Mouse (Mus musculus): ENCODE data around the gene Bnip3. TPM values are rescaled to one million over a fixed set of nuclear protein-coding genes. Genes with fewer than 3 reads are reported as not detected.

Bnip3 gene
- polyA plus RNA-seq, 1 experiment: 69.2 TPM

GRCm38 (mm10) chr7:138906441-138906840 lies 2.9 kb downstream of the Bnip3 start:
- Histone ChIP-seq H3K4me3 (ENCODE audit: insufficient read depth, low read depth, low read length) (no peak overlapping the region), H3K27ac (ENCODE audit: insufficient read depth, low read depth, low read length) (0 out of 2 replicates have a peak overlapping the region, but pooled peaks have one; percentile 24), H3K36me3 (ENCODE audit: control insufficient read depth, insufficient read depth, low read length) (no peaks in the 10 kb centered on the region), H3K27me3 (replicated peaks; ENCODE audit: control insufficient read depth, insufficient read depth, low read length) (no peaks in the 10 kb centered on the region), H3K4me1 (ENCODE audit: control insufficient read depth, insufficient read depth, low read length) (peaks cover 45% of the 10 kb centered on the region)
- no peak for DNase-seq
- TF ChIP-seq CTCF (conservative IDR thresholded peaks at IDR 0.05; ENCODE audit: insufficient read depth, insufficient read length, low read depth, low read length): no peak
- no peak for TF ChIP-seq POLR2A (IDR thresholded peaks at IDR 0.05; ENCODE audit: low read depth, low read length)
- 63% methylated on average over 1 of the region's 1 CpGs for WGBS

GRCm38 (mm10) chr7:138903886-138904435 lies 5.4 kb downstream of the Bnip3 start:
- H3K4me3 ChIP-seq (ENCODE audit: insufficient read depth, low read depth, low read length): no peak overlapping the region
- H3K27ac ChIP-seq (ENCODE audit: insufficient read depth, low read depth, low read length): peak overlapping the region; percentile 58; the same call in 1 of the 2 replicates
- peak; percentile 92 for DNase-seq
- H3K27me3 ChIP-seq (replicated peaks; ENCODE audit: control insufficient read depth, insufficient read depth, low read length): no peaks in the 10 kb centered on the region
- 26% methylated on average over 7 of the region's 7 CpGs for WGBS
- peaks cover 41% of the 10 kb centered on the region for H3K4me1 ChIP-seq (ENCODE audit: control insufficient read depth, insufficient read depth, low read length)
- H3K36me3 ChIP-seq (ENCODE audit: control insufficient read depth, insufficient read depth, low read length): no peaks in the 10 kb centered on the region
- TF ChIP-seq CTCF (conservative IDR thresholded peaks at IDR 0.05; ENCODE audit: insufficient read depth, insufficient read length, low read depth, low read length): no peak
- no peak for TF ChIP-seq POLR2A (IDR thresholded peaks at IDR 0.05; ENCODE audit: low read depth, low read length)

GRCm38 (mm10) chr7:138898743-138899142 lies 10.6 kb downstream of the Bnip3 start:
- WGBS: 77% methylated on average over 4 of the region's 4 CpGs
- H3K27ac ChIP-seq (ENCODE audit: insufficient read depth, low read depth, low read length): no peak overlapping the region
- no peak overlapping the region for H3K4me3 ChIP-seq (ENCODE audit: insufficient read depth, low read depth, low read length)
- H3K36me3 ChIP-seq (ENCODE audit: control insufficient read depth, insufficient read depth, low read length): peaks cover 6% of the 10 kb centered on the region; the same call in 1 of the 2 replicates
- H3K27me3 ChIP-seq (replicated peaks; ENCODE audit: control insufficient read depth, insufficient read depth, low read length): no peaks in the 10 kb centered on the region
- no peak for DNase-seq
- H3K4me1 ChIP-seq (ENCODE audit: control insufficient read depth, insufficient read depth, low read length): peaks cover 16% of the 10 kb centered on the region
- no peak for TF ChIP-seq CTCF (conservative IDR thresholded peaks at IDR 0.05; ENCODE audit: insufficient read depth, insufficient read length, low read depth, low read length)
- no peak for TF ChIP-seq POLR2A (IDR thresholded peaks at IDR 0.05; ENCODE audit: low read depth, low read length)

- TF ChIP-seq POLR2A (IDR thresholded peaks at IDR 0.05; ENCODE audit: low read depth, low read length) (no peak), CTCF (conservative IDR thresholded peaks at IDR 0.05; ENCODE audit: insufficient read depth, insufficient read length, low read depth, low read length) (no peak)
- H3K36me3 ChIP-seq (ENCODE audit: control insufficient read depth, insufficient read depth, low read length): peaks cover 8% of the 10 kb centered on the region
- no peak overlapping the region for H3K27ac ChIP-seq (ENCODE audit: insufficient read depth, low read depth, low read length)
- H3K27me3 ChIP-seq (replicated peaks; ENCODE audit: control insufficient read depth, insufficient read depth, low read length): no peaks in the 10 kb centered on the region
- WGBS: 38% methylated on average over 2 of the region's 2 CpGs
- H3K4me3 ChIP-seq (ENCODE audit: insufficient read depth, low read depth, low read length): no peak overlapping the region
- peak; percentile 88 for DNase-seq
- peaks cover 15% of the 10 kb centered on the region for H3K4me1 ChIP-seq (ENCODE audit: control insufficient read depth, insufficient read depth, low read length)
Measured at GRCm38 (mm10) chr7:138898122-138898521, 11.2 kb downstream of the Bnip3 start.

- Histone ChIP-seq H3K36me3 (ENCODE audit: control insufficient read depth, insufficient read depth, low read length) (peaks cover 2% of the 10 kb centered on the region), H3K27me3 (replicated peaks; ENCODE audit: control insufficient read depth, insufficient read depth, low read length) (no peaks in the 10 kb centered on the region), H3K27ac (ENCODE audit: insufficient read depth, low read depth, low read length) (no peak overlapping the region), H3K4me3 (ENCODE audit: insufficient read depth, low read depth, low read length) (no peak overlapping the region), H3K4me1 (ENCODE audit: control insufficient read depth, insufficient read depth, low read length) (no peaks in the 10 kb centered on the region)
- DNase-seq: peak; percentile 45
- no peak for TF ChIP-seq POLR2A (IDR thresholded peaks at IDR 0.05; ENCODE audit: low read depth, low read length)
- TF ChIP-seq CTCF (conservative IDR thresholded peaks at IDR 0.05; ENCODE audit: insufficient read depth, insufficient read length, low read depth, low read length): no peak
- WGBS: 77% methylated on average over 13 of the region's 13 CpGs
Measured at GRCm38 (mm10) chr7:138885365-138886289, 23.7 kb downstream of the Bnip3 start.

GRCm38 (mm10) chr7:138883724-138884123 lies 25.6 kb downstream of the Bnip3 start:
- no peaks in the 10 kb centered on the region for H3K27me3 ChIP-seq (replicated peaks; ENCODE audit: control insufficient read depth, insufficient read depth, low read length)
- no peak for DNase-seq
- no peaks in the 10 kb centered on the region for H3K4me1 ChIP-seq (ENCODE audit: control insufficient read depth, insufficient read depth, low read length)
- H3K27ac ChIP-seq (ENCODE audit: insufficient read depth, low read depth, low read length): no peak overlapping the region
- peaks cover 2% of the 10 kb centered on the region for H3K36me3 ChIP-seq (ENCODE audit: control insufficient read depth, insufficient read depth, low read length)
- TF ChIP-seq CTCF (conservative IDR thresholded peaks at IDR 0.05; ENCODE audit: insufficient read depth, insufficient read length, low read depth, low read length) (no peak), POLR2A (IDR thresholded peaks at IDR 0.05; ENCODE audit: low read depth, low read length) (no peak)
- WGBS: 94% methylated on average over 3 of the region's 3 CpGs
- no peak overlapping the region for H3K4me3 ChIP-seq (ENCODE audit: insufficient read depth, low read depth, low read length)

- 56% methylated on average over 3 of the region's 3 CpGs for WGBS
Measured at GRCm38 (mm10) chr7:138875031-138875430, 34.3 kb downstream of the Bnip3 start.

More at GRCm38 (mm10) chr7:138875031-138875430, 34.3 kb downstream of the Bnip3 start:
- DNase-seq: no peak
- Histone ChIP-seq H3K4me1 (ENCODE audit: control insufficient read depth, insufficient read depth, low read length) (peaks cover 8% of the 10 kb centered on the region; the same call in 1 of the 2 replicates), H3K27me3 (replicated peaks; ENCODE audit: control insufficient read depth, insufficient read depth, low read length) (no peaks in the 10 kb centered on the region), H3K36me3 (ENCODE audit: control insufficient read depth, insufficient read depth, low read length) (peaks cover 4% of the 10 kb centered on the region), H3K27ac (ENCODE audit: insufficient read depth, low read depth, low read length) (no peak overlapping the region), H3K4me3 (ENCODE audit: insufficient read depth, low read depth, low read length) (no peak overlapping the region)
- TF ChIP-seq POLR2A (IDR thresholded peaks at IDR 0.05; ENCODE audit: low read depth, low read length) (no peak), CTCF (conservative IDR thresholded peaks at IDR 0.05; ENCODE audit: insufficient read depth, insufficient read length, low read depth, low read length) (no peak)
